Mouse (Mus musculus) frontal cortex, postnatal 14 days (tissue): ENCODE measurements at regions not wholly inside any gene's neighbourhood (a gene's known extent, or its start where the extent isn't known, plus 50 kb on each side); places are given as distances from the start of the nearest gene placed in this dataset.

Experiments
- DNase-seq, 2 experiments: peaks; one replicate each; pipeline ENCODE4 v3.0.0; 2022; ENCODE audit warnings: low spot score in 2 of 2

GRCm38 (mm10) chr14:28626951-28627350 is 122.4 kb downstream of the Wnt5a start:
- DNase-seq, result no peak

- no peak for DNase-seq
These were observed 130.6 kb downstream of the Wnt5a start for GRCm38 (mm10) chr14:28635175-28635574.

- no peak for DNase-seq
These were observed 134.5 kb downstream of the Wnt5a start for GRCm38 (mm10) chr14:28639056-28639455.

GRCm38 (mm10) chr14:28645807-28646206 is 141.3 kb downstream of the Wnt5a start:
- DNase-seq, result no peak

DNA sequence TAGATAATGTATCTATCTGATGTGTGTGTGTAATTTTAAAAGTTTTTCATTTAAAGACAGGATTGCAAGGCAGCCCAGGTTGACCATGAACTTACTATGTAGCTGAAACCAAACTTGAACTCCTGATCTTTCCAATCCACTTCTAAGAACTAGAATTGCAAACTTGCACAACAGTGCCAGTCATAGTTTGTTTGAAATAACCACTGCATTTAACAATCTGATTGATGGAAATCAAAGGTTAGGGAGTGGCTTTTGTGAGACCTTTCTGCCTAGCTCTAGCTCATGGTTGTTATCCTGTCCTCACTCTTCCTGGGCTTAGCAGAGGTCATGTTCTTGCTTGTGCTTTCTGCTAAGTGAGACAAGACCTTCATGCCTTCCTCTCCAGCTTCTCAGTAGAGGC is 144.9 kb downstream of the Wnt5a start:
- no peak for DNase-seq

- no peak for DNase-seq
These were observed 148.7 kb downstream of the Wnt5a start for GRCm38 (mm10) chr14:28653059-28653930.

DNA sequence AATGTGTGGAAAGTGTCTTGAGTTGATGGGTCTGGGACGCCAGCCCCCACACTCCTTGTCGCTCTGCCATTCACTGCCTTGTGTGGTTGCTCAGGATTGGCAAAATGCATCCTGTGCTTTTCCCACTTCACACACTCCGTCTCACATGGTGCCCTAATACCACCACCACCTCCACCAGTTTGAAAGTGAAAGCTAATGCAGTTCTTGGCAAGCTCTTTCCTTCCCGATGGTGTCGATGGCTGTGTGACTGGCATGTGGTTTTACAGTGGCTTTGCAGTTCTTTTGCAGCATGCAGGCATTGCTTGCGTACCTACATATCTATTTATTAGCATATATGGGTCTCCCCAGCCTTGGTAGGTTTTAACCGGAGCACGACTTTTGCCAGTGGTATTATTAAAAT is 152.7 kb downstream of the Wnt5a start:
- no peak for DNase-seq

GRCm38 (mm10) chr14:28660872-28661588 is 156.5 kb downstream of the Wnt5a start:
- no peak for DNase-seq

DNA sequence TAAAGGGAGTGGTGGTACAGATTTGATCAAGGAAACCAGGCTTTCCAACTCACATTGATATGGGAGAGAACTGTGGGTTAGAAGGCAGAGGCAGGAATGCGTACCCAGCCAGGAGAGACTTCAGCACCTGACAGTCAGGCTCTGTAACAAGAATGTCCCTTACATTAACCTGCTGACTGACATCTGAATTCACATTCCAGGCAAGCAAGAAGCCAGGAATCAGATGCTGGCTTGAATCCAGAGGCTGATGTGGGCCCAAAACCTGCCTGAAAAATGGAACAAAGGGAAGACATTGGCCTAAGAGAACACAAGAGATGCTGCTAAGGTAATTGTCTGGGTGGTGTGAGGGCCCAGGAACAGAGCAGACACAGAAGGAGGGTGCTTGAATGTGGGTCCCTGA is 158.8 kb downstream of the Wnt5a start:
- no peak for DNase-seq

- DNase-seq, result no peak
These were observed 159.6 kb downstream of the Wnt5a start for GRCm38 (mm10) chr14:28664121-28664520.

GRCm38 (mm10) chr14:28675476-28675875 is 170.9 kb downstream of the Wnt5a start:
- DNase-seq, result peak; percentile 39 to 40

GRCm38 (mm10) chr14:28699780-28700179 is 195.2 kb downstream of the Wnt5a start:
- peak in 1 of 2 experiments; percentile 7 for DNase-seq

- no peak for DNase-seq
These were observed 200.2 kb downstream of the Wnt5a start for GRCm38 (mm10) chr14:28704729-28705128.

- no peak for DNase-seq
These were observed 210.0 kb downstream of the Wnt5a start for GRCm38 (mm10) chr14:28714598-28714997.

GRCm38 (mm10) chr14:28720545-28720944 is 216.0 kb downstream of the Wnt5a start:
- no peak for DNase-seq

DNA sequence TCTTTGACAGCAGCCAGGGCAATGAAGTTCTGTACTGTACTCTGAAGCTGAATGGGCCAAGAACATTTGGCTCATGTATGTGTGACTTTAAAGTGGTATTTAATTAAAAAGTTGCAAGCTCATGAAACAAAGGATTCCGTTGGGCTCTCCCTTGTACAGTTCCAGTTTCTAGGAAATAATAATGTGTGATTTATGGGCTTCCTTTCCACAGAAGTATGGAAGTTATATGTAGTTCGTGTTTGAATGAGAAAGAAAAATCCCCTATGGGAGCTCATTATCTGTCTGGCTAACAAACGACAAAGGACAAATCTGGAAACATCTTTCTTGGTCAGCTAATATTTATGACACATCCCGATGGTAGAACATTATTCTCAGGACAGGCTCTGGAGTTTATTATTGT is 221.1 kb downstream of the Wnt5a start:
- DNase-seq, result no peak

GRCm38 (mm10) chr14:28733496-28733895 is 228.9 kb downstream of the Wnt5a start:
- DNase-seq, result no peak

DNA sequence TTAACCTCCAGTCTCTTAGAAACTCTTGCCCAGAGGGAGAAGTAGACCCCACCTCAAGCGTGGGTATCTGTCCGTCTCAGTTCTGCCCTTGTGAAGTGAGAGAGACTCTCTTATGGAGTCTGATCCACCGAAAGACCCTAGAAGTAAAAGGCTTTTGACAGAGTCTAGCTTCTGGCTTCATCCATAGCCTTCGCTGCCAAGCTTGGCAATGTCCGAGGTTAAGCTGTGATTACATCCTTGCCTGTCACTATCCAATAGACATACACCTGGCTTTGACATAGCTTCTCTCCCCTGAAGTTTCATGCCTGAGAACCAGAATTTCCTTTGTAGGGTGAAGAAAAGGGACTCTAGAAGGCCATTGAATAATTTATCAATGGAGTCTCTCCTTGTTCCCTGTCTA is 230.9 kb downstream of the Wnt5a start:
- DNase-seq, result no peak

DNA sequence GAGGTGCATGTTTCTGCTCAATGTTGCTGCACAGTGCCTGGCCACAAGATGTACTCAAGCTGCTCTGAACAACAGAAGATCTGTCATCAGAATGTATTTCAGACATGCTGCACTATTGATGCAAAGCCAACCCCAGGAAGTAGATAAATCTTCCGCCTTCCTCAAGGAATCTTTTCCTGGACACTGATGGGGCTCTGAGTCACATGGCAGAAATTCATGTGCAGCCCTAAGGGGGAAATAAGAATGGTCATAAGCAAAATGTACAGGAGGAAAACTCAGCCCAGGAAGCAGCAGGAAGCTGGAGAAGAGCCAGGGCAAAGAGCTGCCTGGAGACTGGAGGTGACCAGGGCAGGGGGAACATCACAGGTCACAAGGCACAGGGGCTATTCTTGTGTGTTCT is 235.5 kb downstream of the Wnt5a start:
- no peak for DNase-seq

- no peak for DNase-seq
These were observed 236.9 kb downstream of the Wnt5a start for GRCm38 (mm10) chr14:28741418-28741817.

- DNase-seq, result no peak
These were observed 239.1 kb downstream of the Wnt5a start for GRCm38 (mm10) chr14:28743673-28744072.

DNA sequence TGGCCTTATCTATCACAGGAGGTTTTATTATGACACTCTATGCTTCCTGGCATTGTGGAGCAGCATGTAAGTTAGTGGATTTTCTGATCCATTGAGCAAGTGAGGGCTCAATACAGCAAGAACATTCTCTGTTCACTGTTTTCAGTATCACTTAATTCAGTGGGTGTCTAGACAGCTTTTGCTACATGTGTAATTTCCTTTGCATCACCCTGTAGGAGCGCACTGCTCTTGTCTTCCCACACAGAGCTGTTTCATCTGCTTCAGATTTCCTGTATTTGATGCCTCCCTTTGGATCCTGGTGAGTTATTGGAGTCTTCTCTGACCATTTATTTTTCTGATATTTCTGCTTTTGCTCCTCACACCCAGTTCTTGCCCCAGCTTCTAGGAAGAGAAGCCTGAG is 245.8 kb downstream of the Wnt5a start:
- DNase-seq, result peak in 1 of 2 experiments; percentile 6

GRCm38 (mm10) chr14:28765201-28765600 is 252.8 kb upstream of the Lrtm1 start:
- no peak for DNase-seq
